Mouse (Mus musculus): ENCODE data around the gene Olfr481.

The Olfr481 gene

DNA sequence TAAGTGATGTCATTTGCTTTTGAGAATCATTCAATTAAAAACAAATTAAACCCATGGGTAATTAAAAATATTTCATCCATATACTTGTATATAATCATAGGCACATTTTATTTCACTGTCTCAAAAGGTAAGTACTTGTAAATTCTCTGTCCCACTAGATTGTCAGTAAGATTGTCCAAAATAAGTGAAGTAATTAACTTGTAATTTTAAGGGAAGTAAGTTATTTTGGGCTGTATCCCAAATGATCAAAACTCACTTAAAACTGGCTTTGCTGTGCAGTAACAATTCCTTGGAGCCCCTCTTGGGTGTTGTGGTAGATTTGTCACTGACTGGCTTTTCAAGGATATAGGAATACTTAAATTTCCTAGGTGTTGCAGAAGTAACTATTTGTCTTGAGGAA lies at the start of gene Olfr481:
Gene Olfr481, plus strand, starts transcription at position 301 of the 400 bp plus-strand sequence.
- DNase-seq: no peak

GRCm38 (mm10) chr7:108033889-108034288 lies 45.8 kb upstream of the Olfr481 start, which contains the start of gene Olfr478:
Gene Olfr478 (minus strand): TSS chr7:108033989.
- no peak for DNase-seq

GRCm38 (mm10) chr7:108050393-108050792 lies 29.3 kb upstream of the Olfr481 start, which contains the start of gene Olfr479:
Gene Olfr479 (plus strand): TSS chr7:108050693.
- no peak for DNase-seq

- no peak for DNase-seq
Observed at GRCm38 (mm10) chr7:108067246-108067645, 12.4 kb upstream of the Olfr481 start, which contains the start of gene Olfr480. Gene Olfr480 (minus strand): TSS chr7:108067346.

DNA sequence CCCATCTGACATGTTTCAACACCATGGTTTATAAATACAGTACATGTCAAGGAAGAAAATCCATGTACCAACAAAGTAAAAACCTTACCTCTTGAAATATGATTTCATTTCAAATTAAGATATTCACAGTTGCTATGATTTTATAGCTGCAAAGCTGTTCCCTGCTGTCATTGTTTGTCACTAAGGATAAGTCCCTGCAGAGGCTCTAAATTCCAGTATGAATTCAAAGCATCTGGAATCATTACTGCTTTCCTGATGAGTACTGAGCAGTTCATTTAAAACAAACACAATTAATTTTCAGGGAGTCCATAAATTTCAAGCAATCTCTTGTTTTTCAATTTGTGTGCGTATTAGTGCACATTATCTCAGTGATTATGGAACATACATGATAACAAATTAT lies 17.8 kb downstream of the Olfr481 start, which contains the start of gene Olfr482:
Gene Olfr482, minus strand, starts transcription at position 101 of the 400 bp plus-strand sequence.
- DNase-seq: no peak

GRCm38 (mm10) chr7:108100549-108100948 lies 20.9 kb downstream of the Olfr481 start, which contains the start of gene Olfr483:
Gene Olfr483 (plus strand): TSS chr7:108100849.
- DNase-seq: no peak

- no peak for DNase-seq
Observed at GRCm38 (mm10) chr7:108120681-108121080, 41.0 kb downstream of the Olfr481 start.

DNA sequence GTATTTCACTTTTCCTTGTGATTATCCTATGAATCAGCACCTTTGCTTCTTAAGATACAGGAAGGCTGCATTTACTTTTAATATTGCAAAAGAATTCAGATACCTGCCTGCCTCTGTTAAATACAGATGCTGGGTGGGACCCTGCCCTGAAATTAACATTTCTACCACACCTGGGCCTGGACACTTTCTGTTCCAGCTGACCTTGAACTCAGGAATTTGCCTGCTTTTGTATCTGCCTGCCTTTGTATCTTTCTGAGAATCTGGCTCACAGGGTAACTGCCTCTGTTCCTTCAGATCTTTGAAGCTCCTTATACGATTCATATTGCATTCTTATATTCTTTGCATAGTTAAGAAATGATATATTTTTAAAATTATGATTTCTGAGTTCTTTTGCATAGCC lies 41.8 kb downstream of the Olfr481 start:
- no peak for DNase-seq

DNA sequence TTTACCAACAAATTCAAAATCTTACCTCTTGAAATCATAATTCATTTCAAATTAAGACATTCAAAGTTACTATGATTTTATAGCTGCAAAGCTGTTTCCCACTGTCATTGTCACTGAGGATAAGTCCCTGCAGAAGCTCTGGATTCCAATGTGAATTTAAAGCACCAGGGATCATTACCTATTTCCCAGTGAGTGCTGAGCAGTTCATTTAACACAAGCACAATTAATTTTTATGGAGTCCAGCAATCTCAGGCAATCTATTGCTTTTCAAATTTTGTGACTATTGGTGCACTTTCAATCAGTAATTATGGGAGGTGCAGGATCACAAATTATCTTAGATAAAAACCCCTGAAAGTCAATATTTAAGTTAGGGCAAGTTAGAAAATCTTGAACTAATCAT lies 47.7 kb downstream of the Olfr481 start, which contains the start of gene Olfr484:
Gene Olfr484, minus strand, starts transcription at position 101 of the 400 bp plus-strand sequence.
- DNase-seq: no peak
